Mouse (Mus musculus) C2C12 (cell line): ENCODE results near the gene Idh1.

Source experiments
- CEBPB ChIP-seq: IDR thresholded peaks from one replicate; pipeline ENCODE4 v1.6.1; 2011; ENCODE audit warnings: low read depth, mild to moderate bottlenecking, control low read depth, moderate library complexity
- CTCF ChIP-seq: IDR thresholded peaks from one replicate; pipeline ENCODE4 v1.5.1; 2011; ENCODE audit not compliant: control insufficient read depth, insufficient read depth, insufficient read length
- MYOG ChIP-seq: IDR thresholded peaks from one replicate; pipeline ENCODE4 v1.6.1; 2011; ENCODE audit not compliant: control insufficient read depth, insufficient read length; ENCODE audit errors: extremely low read depth

DNA sequence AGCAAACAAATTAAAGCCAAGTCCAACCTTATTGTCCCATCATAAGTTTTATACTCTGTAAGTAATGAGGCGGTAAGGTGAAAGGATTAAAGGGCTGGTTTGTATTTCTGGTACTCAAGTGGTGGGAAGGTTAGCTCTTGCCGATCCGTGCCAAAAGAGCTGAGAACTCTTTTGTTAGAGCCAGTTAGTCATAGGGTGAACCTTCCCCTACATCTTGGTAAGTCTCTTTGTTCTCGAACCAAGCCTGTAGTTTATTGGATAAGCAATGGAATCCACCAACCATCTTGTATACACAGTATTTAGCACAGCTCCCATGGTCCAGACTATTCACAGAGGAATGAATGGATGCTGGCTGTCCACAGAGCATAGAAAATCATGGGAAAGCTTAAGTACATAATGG is 14.7 kb downstream of the Idh1 start:
- TF ChIP-seq CTCF: no peak
- no peak for TF ChIP-seq MYOG
- TF ChIP-seq CEBPB: no peak
